In the genomic region with DNA sequence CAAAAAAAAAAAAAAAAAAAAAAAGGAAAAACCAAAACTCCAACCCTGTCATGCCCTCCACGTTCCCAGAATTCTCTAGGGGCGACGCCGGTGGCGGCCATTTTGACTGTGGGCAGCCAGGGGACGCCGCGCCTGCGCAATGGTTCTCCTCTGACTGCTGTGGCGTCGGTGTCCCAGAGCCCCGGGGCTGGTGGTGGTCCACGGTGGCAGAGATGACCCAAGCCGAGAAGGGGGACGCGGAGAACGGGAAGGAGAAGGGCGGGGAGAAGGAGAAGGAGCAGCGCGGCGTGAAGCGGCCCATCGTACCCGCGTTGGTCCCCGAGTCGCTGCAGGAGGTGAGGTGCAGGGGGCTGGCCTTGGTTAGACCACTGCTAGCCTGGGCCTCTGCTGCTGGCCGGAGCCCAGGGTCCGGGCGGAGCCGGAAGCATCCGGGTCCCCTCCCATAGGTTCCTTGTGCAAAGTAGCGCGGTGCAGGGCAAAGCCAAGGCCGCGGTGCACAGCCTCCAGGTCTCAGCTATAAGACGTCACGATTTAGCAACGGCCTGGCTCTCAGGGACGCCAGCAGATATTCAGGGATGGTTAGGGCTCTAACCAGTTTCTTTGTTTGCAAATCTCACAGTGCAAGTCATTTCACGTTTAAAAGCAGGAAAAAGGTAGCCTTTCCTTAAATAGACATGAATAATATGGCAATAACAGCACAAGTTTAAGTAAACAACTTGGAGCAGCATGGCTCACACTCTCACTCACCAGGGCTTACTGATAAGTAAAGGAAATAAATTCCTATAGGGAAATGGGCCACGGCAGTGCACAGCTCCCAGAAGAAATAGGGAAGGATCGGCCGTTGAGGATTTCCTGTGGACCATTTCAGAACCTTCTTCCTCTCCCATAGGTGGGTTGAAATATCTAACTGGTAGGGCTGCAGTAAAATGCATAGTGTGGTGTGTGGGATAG, we compare ENCODE assay signal across 8 mouse cellular contexts. TPM values are rescaled to one million over a fixed set of nuclear protein-coding genes. Genes with fewer than 3 reads are reported as not detected.
DNase-seq lines count a peak whose midpoint lies in the region; ATAC-seq lines count a peak whose summit lies in the region.

Actr8 (plus strand) TSS at position 84 of the 951 bp plus-strand sequence.

- H3K4me3 ChIP-seq in hindbrain, embryonic 12.5 days = peak within 1 kb of the TSS; percentile 72

- H3K9ac ChIP-seq in hindbrain, embryonic 12.5 days = peak within 1 kb of the TSS; percentile 89

- H3K27me3 ChIP-seq in hindbrain, embryonic 12.5 days = no peaks in the 10 kb centered on the region

- DNase-seq in Muller cell, postnatal 12 days (ENCODE audit: inconsistent ontology term) = peak; percentile 95
- DNase-seq in cerebellum, adult 9-11 months = peak; percentile 93
- DNase-seq in frontal cortex, postnatal 10 days (ENCODE audit: low spot score in 2 of 2) = peak; percentile 83 to 93
- DNase-seq in layer of hippocampus, postnatal 14 days (ENCODE audit: low spot score in 2 of 2) = peak; percentile 92 to 94
- DNase-seq in lung, postnatal 14 days = peak; percentile 96
- DNase-seq in retina, adult 2 months (ENCODE audit: low read depth, low spot score) = peak; percentile 72
- peak; percentile 91 for DNase-seq in thymus, postnatal 36 days

- H3K4me1 ChIP-seq in hindbrain, embryonic 12.5 days = peaks cover 9% of the 10 kb centered on the region

- peak; percentile 97 for ATAC-seq in hindbrain, embryonic 12.5 days (ENCODE audit: low FRiP score)

- peak within 1 kb of the TSS; percentile 91 for H3K27ac ChIP-seq in hindbrain, embryonic 12.5 days

- peak within 1 kb of the TSS; percentile 81 for H3K4me2 ChIP-seq in hindbrain, embryonic 12.5 days (replicated peaks)

- 3% methylated on average over 43 of the region's 44 CpGs for WGBS in hindbrain, embryonic 12.5 days

- H3K9me3 ChIP-seq in hindbrain, embryonic 12.5 days (replicated peaks) = no peaks in the 10 kb centered on the region

- H3K36me3 ChIP-seq in hindbrain, embryonic 12.5 days = peaks cover 68% of the 10 kb centered on the region

RNA-seq across cellular contexts. Expression of gene Actr8, which starts in this region (rescaled TPM):
- polyA plus RNA-seq in hindbrain, embryonic 12.5 days (2016; fragmentation: Nextera tagmentation; extraction: Ambion mirVana) = 87.1 and 92.8 TPM in 2 replicates
- total RNA-seq in layer of hippocampus, postnatal 14 days (2021) = 10 to 100 TPM; 71.7 to 74.3 TPM

Comparison
In these comparisons a context has a peak if more than half of its experiments do, and no peak if none do; other contexts are left out.
1. Peak in every context shown above with its lines: DNase-seq, ATAC-seq, H3K4me3 ChIP-seq and H3K27ac ChIP-seq.